Mouse (Mus musculus): ENCODE results near the gene Igfn1. TPM values are rescaled to one million over a fixed set of nuclear protein-coding genes. Genes with fewer than 3 reads are reported as not detected.

The Igfn1 gene
- polyA plus RNA-seq, 1 experiment from 2014 or later = not detected

- H3K27ac ChIP-seq (replicated peaks) = no peak overlapping the region
- no peak for ATAC-seq (ENCODE audit: low FRiP score, low read depth)
- no peak overlapping the region for H3K4me3 ChIP-seq
- peaks cover 56% of the 10 kb centered on the region for H3K27me3 ChIP-seq
- no peak overlapping the region for H3K4me2 ChIP-seq (replicated peaks)
- no peaks in the 10 kb centered on the region for H3K36me3 ChIP-seq
- H3K4me1 ChIP-seq = 0 out of 2 replicates have a peak, but pooled peaks cover 3% of the 10 kb centered on the region
- no peaks in the 10 kb centered on the region for H3K9me3 ChIP-seq
- H3K9ac ChIP-seq (replicated peaks) = no peak overlapping the region
- WGBS = 85% methylated on average over 7 of the region's 7 CpGs
These were observed 82.9 kb downstream of the Igfn1 start for GRCm38 (mm10) chr1:135923229-135923628.

- Histone ChIP-seq H3K4me2 (replicated peaks) (peak within 1 kb of the TSS; percentile 41), H3K36me3 (no peaks in the 10 kb centered on the region), H3K4me1 (0 out of 2 replicates have a peak, but pooled peaks cover 3% of the 10 kb centered on the region), H3K27me3 (peaks cover 78% of the 10 kb centered on the region), H3K4me3 (peak within 1 kb of the TSS; percentile 28), H3K9me3 (no peaks in the 10 kb centered on the region), H3K27ac (replicated peaks) (no peak within 1 kb of the TSS), H3K9ac (replicated peaks) (no peak within 1 kb of the TSS)
- no peak for ATAC-seq (ENCODE audit: low FRiP score, low read depth)
- under 1% methylated on average over 65 of the region's 67 CpGs for WGBS
These were observed 87.3 kb downstream of the Igfn1 start, which contains the start of gene Pkp1 for GRCm38 (mm10) chr1:135918644-135919407. Gene Pkp1, minus strand, starts transcription at chr1:135919207.

GRCm38 (mm10) chr1:135917206-135917605, 88.9 kb downstream of the Igfn1 start:
- peaks cover 74% of the 10 kb centered on the region for H3K27me3 ChIP-seq
- no peak overlapping the region for H3K9ac ChIP-seq (replicated peaks)
- no peaks in the 10 kb centered on the region for H3K9me3 ChIP-seq
- H3K4me3 ChIP-seq = no peak overlapping the region
- 0 out of 2 replicates have a peak, but pooled peaks cover 3% of the 10 kb centered on the region for H3K4me1 ChIP-seq
- no peak for ATAC-seq (ENCODE audit: low FRiP score, low read depth)
- no peak overlapping the region for H3K27ac ChIP-seq (replicated peaks)
- H3K36me3 ChIP-seq = no peaks in the 10 kb centered on the region
- H3K4me2 ChIP-seq (replicated peaks) = no peak overlapping the region
- WGBS = 2% methylated on average over 5 of the region's 5 CpGs

GRCm38 (mm10) chr1:135916486-135917058, 89.6 kb downstream of the Igfn1 start:
- Histone ChIP-seq H3K9ac (replicated peaks) (no peak overlapping the region), H3K4me1 (0 out of 2 replicates have a peak, but pooled peaks cover 3% of the 10 kb centered on the region), H3K4me3 (no peak overlapping the region), H3K9me3 (no peaks in the 10 kb centered on the region), H3K36me3 (no peaks in the 10 kb centered on the region), H3K27ac (replicated peaks) (no peak overlapping the region), H3K4me2 (replicated peaks) (no peak overlapping the region), H3K27me3 (peaks cover 69% of the 10 kb centered on the region)
- no peak for ATAC-seq (ENCODE audit: low FRiP score, low read depth)
- 24% methylated on average over 5 of the region's 5 CpGs for WGBS

GRCm38 (mm10) chr1:135913657-135914056, 92.5 kb downstream of the Igfn1 start:
- Histone ChIP-seq H3K27ac (replicated peaks) (no peak overlapping the region), H3K4me2 (replicated peaks) (no peak overlapping the region), H3K9me3 (no peaks in the 10 kb centered on the region), H3K27me3 (peaks cover 43% of the 10 kb centered on the region), H3K36me3 (no peaks in the 10 kb centered on the region), H3K4me3 (no peak overlapping the region), H3K9ac (replicated peaks) (no peak overlapping the region), H3K4me1 (peaks cover 7% of the 10 kb centered on the region; the same call in 1 of the 2 replicates)
- 82% methylated on average over 4 of the region's 4 CpGs for WGBS
- no peak for ATAC-seq (ENCODE audit: low FRiP score, low read depth)

GRCm38 (mm10) chr1:135909381-135909780, 96.8 kb downstream of the Igfn1 start:
- no peak for ATAC-seq (ENCODE audit: low FRiP score, low read depth)
- Histone ChIP-seq H3K9ac (replicated peaks) (no peak overlapping the region), H3K27me3 (peaks cover 7% of the 10 kb centered on the region; the same call in 1 of the 2 replicates), H3K4me1 (peaks cover 5% of the 10 kb centered on the region; the same call in 1 of the 2 replicates), H3K27ac (replicated peaks) (no peak overlapping the region), H3K9me3 (no peaks in the 10 kb centered on the region), H3K36me3 (no peaks in the 10 kb centered on the region), H3K4me2 (replicated peaks) (no peak overlapping the region), H3K4me3 (no peak overlapping the region)
- WGBS = 7% methylated on average over 6 of the region's 6 CpGs

- Histone ChIP-seq H3K27ac (replicated peaks) (no peak overlapping the region), H3K4me2 (replicated peaks) (no peak overlapping the region), H3K27me3 (peaks cover 3% of the 10 kb centered on the region; the same call in 1 of the 2 replicates), H3K4me1 (peaks cover 5% of the 10 kb centered on the region; the same call in 1 of the 2 replicates), H3K9ac (replicated peaks) (no peak overlapping the region), H3K9me3 (no peaks in the 10 kb centered on the region), H3K4me3 (no peak overlapping the region), H3K36me3 (no peaks in the 10 kb centered on the region)
- no peak for ATAC-seq (ENCODE audit: low FRiP score, low read depth)
- 77% methylated on average over 11 of the region's 11 CpGs for WGBS
These were observed 99.4 kb downstream of the Igfn1 start for GRCm38 (mm10) chr1:135906736-135907135.

Other genes starting within 250 kb of the Igfn1 start
- gene Phlda3, start 240.2 kb downstream of the Igfn1 start, polyA plus RNA-seq (2016; fragmentation: Nextera tagmentation; extraction: Ambion mirVana) = 15.7 and 21.8 TPM in 2 replicates
- gene Tnni1, start 226.9 kb downstream of the Igfn1 start, polyA plus RNA-seq (2016; fragmentation: Nextera tagmentation; extraction: Ambion mirVana) = 1.0 and 2.2 TPM in 2 replicates
- gene Lad1, start 187.7 kb downstream of the Igfn1 start, polyA plus RNA-seq (2016; fragmentation: Nextera tagmentation; extraction: Ambion mirVana) = 0.20 and 0.32 TPM in 2 replicates
- gene Tnnt2, start 170.0 kb downstream of the Igfn1 start, polyA plus RNA-seq (2016; fragmentation: Nextera tagmentation; extraction: Ambion mirVana) = 1.6 and 2.5 TPM in 2 replicates
- gene Pkp1, start 87.1 kb downstream of the Igfn1 start, polyA plus RNA-seq (2016; fragmentation: Nextera tagmentation; extraction: Ambion mirVana) = 0.10 and 0.24 TPM in 2 replicates
- 129 and 138 TPM in 2 replicates for gene Tmem9, start 1.8 kb upstream of the Igfn1 start, polyA plus RNA-seq (2016; fragmentation: Nextera tagmentation; extraction: Ambion mirVana)
- gene Ascl5, start 44.5 kb upstream of the Igfn1 start, polyA plus RNA-seq (2016; fragmentation: Nextera tagmentation; extraction: Ambion mirVana) = not detected in 2 replicates
- 0.09 and 0.26 TPM in 2 replicates for gene Cacna1s, start 46.4 kb upstream of the Igfn1 start, polyA plus RNA-seq (2016; fragmentation: Nextera tagmentation; extraction: Ambion mirVana)
- gene Kif21b, start 125.0 kb upstream of the Igfn1 start, polyA plus RNA-seq (2016; fragmentation: Nextera tagmentation; extraction: Ambion mirVana) = 30.8 and 34.2 TPM in 2 replicates
- 0.38 and 0.43 TPM in 2 replicates for gene Mroh3, start 206.5 kb upstream of the Igfn1 start, polyA plus RNA-seq (2016; fragmentation: Nextera tagmentation; extraction: Ambion mirVana)
- 10.9 and 13.9 TPM in 2 replicates for gene Inava, start 227.9 kb upstream of the Igfn1 start, polyA plus RNA-seq (2016; fragmentation: Nextera tagmentation; extraction: Ambion mirVana)